Mouse (Mus musculus) embryo, embryonic 10.5 days (tissue): ENCODE results near the gene Ints12.

Source experiments
- DNase-seq: peaks from one replicate; pipeline ENCODE4 v3.0.0-alpha.2; 2015; ENCODE audit warnings: low spot score

Gene Ints12

GRCm38 (mm10) chr3:133144511-133145147 lies 53.0 kb downstream of the Ints12 start:
- DNase-seq: no peak

- no peak for DNase-seq
Measured at GRCm38 (mm10) chr3:133151629-133152028, 60.0 kb downstream of the Ints12 start.

GRCm38 (mm10) chr3:133152831-133153230 lies 61.2 kb downstream of the Ints12 start:
- no peak for DNase-seq

DNA sequence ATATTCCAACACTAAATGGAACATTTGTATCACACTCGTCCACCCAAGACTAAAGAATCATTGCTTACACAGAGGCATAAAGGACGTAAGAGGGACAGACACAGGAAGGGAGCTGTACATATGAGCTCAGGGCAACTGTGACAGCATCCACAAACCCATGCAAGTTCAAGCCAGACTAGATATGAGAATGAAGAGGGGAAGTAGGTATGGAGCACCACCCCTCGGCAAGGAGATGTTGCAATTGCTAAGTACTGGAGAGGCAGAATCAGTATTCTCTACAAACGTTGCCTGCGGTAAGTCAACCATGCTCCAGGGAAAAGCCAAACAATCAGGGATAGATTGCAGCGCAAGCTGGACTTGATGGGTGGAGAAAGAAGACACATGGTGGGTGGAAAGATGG lies 62.0 kb downstream of the Ints12 start:
- DNase-seq: no peak

GRCm38 (mm10) chr3:133154683-133155082 lies 63.0 kb downstream of the Ints12 start:
- peak; percentile 13 for DNase-seq

- peak; percentile 7 for DNase-seq
Measured at GRCm38 (mm10) chr3:133158260-133158659, 66.6 kb downstream of the Ints12 start.
